Mouse (Mus musculus) ES-E14 (cell line): ENCODE measurements around the gene Ccdc14. TPM values are rescaled to one million over a fixed set of nuclear protein-coding genes. Genes with fewer than 3 reads are reported as not detected.
"Not testable (repeated sequence)": the region's sequence is repeated elsewhere in the genome, so short reads cannot be mapped to it uniquely, and the experiment has no call there.

ENCODE experiments used
- DNase-seq: peaks from one replicate; pipeline ENCODE4 v3.0.0-alpha.2; 2013; ENCODE audit warnings: low read depth, low spot score
- H3K27ac ChIP-seq: 2 replicates; pipeline ENCODE4 v1.5.1; 2012; ENCODE audit warnings: low read depth, mild to moderate bottlenecking, low read length, moderate library complexity, mixed read lengths; ENCODE audit not compliant: poor library complexity, insufficient read depth, severe bottlenecking
- H3K36me3 ChIP-seq: 2 replicates; pipeline ENCODE4 v1.6.1; 2012; ENCODE audit warnings: mild to moderate bottlenecking, low read length, moderate library complexity, mixed read lengths; ENCODE audit not compliant: control insufficient read depth, poor library complexity, insufficient read depth, severe bottlenecking
- H3K4me1 ChIP-seq, 2 experiments: fragments of 150-350 bp in 1 of 2; sonication (generic) in 1 of 2; 2 replicates each; pipeline ENCODE4 v1.6.1; 2012; ENCODE audit warnings: low read length in 2 of 2, mild to moderate bottlenecking in 1 of 2, mixed read lengths in 1 of 2; ENCODE audit not compliant: control insufficient read depth in 2 of 2, insufficient read depth in 2 of 2, poor library complexity in 1 of 2
- H3K4me3 ChIP-seq, 2 experiments: fragments of 150-350 bp in 1 of 2; sonication (generic) in 1 of 2; 2 replicates each; pipeline ENCODE4 v1.5.1; 2012; ENCODE audit warnings: low read length in 2 of 2, low read depth in 1 of 2, mild to moderate bottlenecking in 1 of 2, mixed read lengths in 1 of 2; ENCODE audit not compliant: insufficient read depth in 1 of 2, poor library complexity in 1 of 2, severe bottlenecking in 1 of 2
- H3K9ac ChIP-seq: 2 replicates; pipeline ENCODE4 v1.6.1; 2012; ENCODE audit warnings: low read depth, mild to moderate bottlenecking, low read length, mixed read lengths; ENCODE audit not compliant: poor library complexity, insufficient read depth, severe bottlenecking
- H3K9me3 ChIP-seq: fragments of 150-350 bp; sonication (generic); 2 replicates; pipeline ENCODE4 v1.6.1; 2012; ENCODE audit warnings: low read depth, mild to moderate bottlenecking, low read length; ENCODE audit not compliant: control insufficient read depth, insufficient read depth
- CHD2 ChIP-seq: IDR thresholded peaks from 2 replicates; pipeline ENCODE4 v1.6.1; 2014; ENCODE audit warnings: mild to moderate bottlenecking, low read depth, low read length, inconsistent platforms
- HCFC1 ChIP-seq: IDR thresholded peaks from 2 replicates; pipeline ENCODE4 v1.6.1; 2012; ENCODE audit warnings: low read length, inconsistent platforms, borderline replicate concordance; ENCODE audit not compliant: insufficient read depth
- MAFK ChIP-seq: IDR thresholded peaks from 2 replicates; pipeline ENCODE4 v1.6.1; 2014; ENCODE audit warnings: mild to moderate bottlenecking, low read depth, low read length, inconsistent platforms; ENCODE audit not compliant: insufficient read depth
- ZC3H11A ChIP-seq: IDR thresholded peaks from 2 replicates; pipeline ENCODE4 v1.6.1; 2012; ENCODE audit warnings: low read depth, mild to moderate bottlenecking, inconsistent platforms, low read length, borderline replicate concordance
- ZNF384 ChIP-seq: IDR thresholded peaks from 2 replicates; pipeline ENCODE4 v1.6.1; 2012; ENCODE audit warnings: low read depth, low read length, inconsistent platforms
- in situ Hi-C, 2 experiments: fragments of 600-800 bp; cut with MboI; formaldehyde crosslinking; loops; one replicate each; pipeline ENCODE4 v1.15.1; 2025; ENCODE audit warnings: low sequenced_read_pairs in 2 of 2, inconsistent platforms in 1 of 2; ENCODE audit not compliant: unreplicated experiment in 2 of 2
- total RNA-seq: library from RNA; depleted of rRNA; stranded (reverse); fragments of 300-350 nt; gene quantifications from 2 replicates; pipeline ENCODE4 v1.2.3, GENCODE M21; 2012

Gene Ccdc14
- total RNA-seq, 1 experiment: 13.8 TPM

GRCm38 (mm10) chr16:34691156-34691555, 740 bp downstream of the Ccdc14 start:
- TF ChIP-seq MAFK (no peak), CHD2 (no peak), ZNF384 (no peak), HCFC1 (no peak), ZC3H11A (no peak)
- no peak for DNase-seq
- H3K9ac ChIP-seq: peak overlapping the region; percentile 95
- peaks cover 2 to 3% of the 10 kb centered on the region in 2 experiments; a peak in 3 of 4 replicates for H3K4me1 ChIP-seq
- H3K9me3 ChIP-seq: no peaks in the 10 kb centered on the region
- peak overlapping the region; percentile 83; the same call in 1 of the 2 replicates for H3K27ac ChIP-seq
- in situ Hi-C loops: no loop called here
- H3K4me3 ChIP-seq: peak overlapping the region; percentile 90 to 93
- H3K36me3 ChIP-seq: peaks cover under 1% of the 10 kb centered on the region; the same call in 1 of the 2 replicates

- TF ChIP-seq MAFK (no peak), CHD2 (no peak), ZC3H11A (no peak), HCFC1 (no peak), ZNF384 (no peak)
- peaks cover 9% of the 10 kb centered on the region for H3K36me3 ChIP-seq
- peaks cover 2 to 3% of the 10 kb centered on the region in 2 experiments; a peak in 3 of 4 replicates for H3K4me1 ChIP-seq
- no peak overlapping the region for H3K27ac ChIP-seq
- no peak for DNase-seq
- H3K9ac ChIP-seq: no peak overlapping the region
- in situ Hi-C loops: no loop called here
- H3K9me3 ChIP-seq: no peaks in the 10 kb centered on the region
- no peak overlapping the region for H3K4me3 ChIP-seq
Measured at GRCm38 (mm10) chr16:34694477-34694876, 4.1 kb downstream of the Ccdc14 start.

- H3K4me1 ChIP-seq, in situ Hi-C loops, H3K4me3 ChIP-seq, H3K27ac ChIP-seq, DNase-seq, H3K9me3 ChIP-seq, H3K9ac ChIP-seq: not testable (repeated sequence)
- H3K36me3 ChIP-seq: peaks cover 14% of the 10 kb centered on the region
Measured at GRCm38 (mm10) chr16:34698721-34699120, 8.3 kb downstream of the Ccdc14 start.

GRCm38 (mm10) chr16:34700165-34700827, 9.9 kb downstream of the Ccdc14 start:
- no peak overlapping the region for H3K27ac ChIP-seq
- H3K36me3 ChIP-seq: peaks cover 14% of the 10 kb centered on the region
- in situ Hi-C loops: no loop called here
- no peaks in the 10 kb centered on the region for H3K9me3 ChIP-seq
- H3K4me1 ChIP-seq: no peaks in the 10 kb centered on the region
- TF ChIP-seq CHD2: no peak
- no peak for TF ChIP-seq ZNF384
- TF ChIP-seq HCFC1: no peak
- no peak for TF ChIP-seq MAFK
- peak; percentile 38; the same call in 1 of the 2 replicates for TF ChIP-seq ZC3H11A
- DNase-seq: peak; percentile 63
- H3K4me3 ChIP-seq: no peak overlapping the region
- no peak overlapping the region for H3K9ac ChIP-seq

- in situ Hi-C loops: no loop called here
- H3K36me3 ChIP-seq: peaks cover 15% of the 10 kb centered on the region
Measured at GRCm38 (mm10) chr16:34700828-34701216, 10.4 kb downstream of the Ccdc14 start.

More at GRCm38 (mm10) chr16:34700828-34701216, 10.4 kb downstream of the Ccdc14 start:
- no peaks in the 10 kb centered on the region for H3K9me3 ChIP-seq
- H3K4me1 ChIP-seq: no peaks in the 10 kb centered on the region
- TF ChIP-seq MAFK (no peak), ZNF384 (no peak), HCFC1 (no peak), ZC3H11A (no peak), CHD2 (no peak)
- H3K9ac ChIP-seq: no peak overlapping the region
- H3K4me3 ChIP-seq: no peak overlapping the region
- no peak for DNase-seq
- no peak overlapping the region for H3K27ac ChIP-seq
